Mouse (Mus musculus) midbrain, embryonic 10.5 days (tissue): ENCODE data around the gene Tnni2. TPM values are rescaled to one million over a fixed set of nuclear protein-coding genes. Genes with fewer than 3 reads are reported as not detected.

Experiments
- DNase-seq: peaks from one replicate; pipeline ENCODE4 v3.0.0-alpha.2; 2017; ENCODE audit warnings: low spot score
- H3K27ac ChIP-seq: fragments of 300-500 bp; sonication (generic); replicated peaks from 2 replicates; pipeline ENCODE4 v1.5.1; 2016; ENCODE audit warnings: mild to moderate bottlenecking
- H3K27me3 ChIP-seq: fragments of 300-500 bp; sonication (generic); 2 replicates; pipeline ENCODE4 v1.6.1; 2016; ENCODE audit warnings: low read depth, mild to moderate bottlenecking; ENCODE audit not compliant: poor library complexity, severe bottlenecking
- H3K36me3 ChIP-seq: fragments of 300-500 bp; sonication (generic); 2 replicates; pipeline ENCODE4 v1.6.1; 2016; ENCODE audit warnings: mild to moderate bottlenecking, moderate library complexity
- H3K4me1 ChIP-seq: fragments of 300-500 bp; sonication (generic); 2 replicates; pipeline ENCODE4 v1.6.1; 2016
- H3K4me3 ChIP-seq: fragments of 300-500 bp; sonication (generic); 2 replicates; pipeline ENCODE4 v1.5.1; 2016; ENCODE audit warnings: mild to moderate bottlenecking, moderate library complexity
- H3K9me3 ChIP-seq: fragments of 300-500 bp; sonication (generic); replicated peaks from 2 replicates; pipeline ENCODE4 v1.6.1; 2016; ENCODE audit warnings: mild to moderate bottlenecking
- WGBS: fragments of 180-500 bp; shearing (Covaris S2); methylation state at CpG from one replicate; pipeline ENCODE4 v1.1.7; 2016; 5-methylcytosine and 5-hydroxymethylcytosine counted together
- polyA plus RNA-seq: library from polyadenylated mRNA; unstranded; fragments of >200 nt; fragmentation: Nextera tagmentation; extraction: Ambion mirVana; gene quantifications from 2 replicates; pipeline ENCODE4 v1.2.1, GENCODE M21; 2016

Tnni2 gene
- polyA plus RNA-seq, 1 experiment from 2014 or later, result 1.5 TPM

GRCm38 (mm10) chr7:142454706-142455105 lies 13.1 kb downstream of the Tnni2 start:
- Histone ChIP-seq H3K9me3 (no peaks in the 10 kb centered on the region), H3K4me1 (peaks cover 41% of the 10 kb centered on the region), H3K36me3 (no peaks in the 10 kb centered on the region), H3K27me3 (no peaks in the 10 kb centered on the region), H3K4me3 (no peak overlapping the region), H3K27ac (peak overlapping the region; percentile 69)
- no peak for DNase-seq
- WGBS, result 26% methylated on average over 1 of the region's 1 CpGs

DNA sequence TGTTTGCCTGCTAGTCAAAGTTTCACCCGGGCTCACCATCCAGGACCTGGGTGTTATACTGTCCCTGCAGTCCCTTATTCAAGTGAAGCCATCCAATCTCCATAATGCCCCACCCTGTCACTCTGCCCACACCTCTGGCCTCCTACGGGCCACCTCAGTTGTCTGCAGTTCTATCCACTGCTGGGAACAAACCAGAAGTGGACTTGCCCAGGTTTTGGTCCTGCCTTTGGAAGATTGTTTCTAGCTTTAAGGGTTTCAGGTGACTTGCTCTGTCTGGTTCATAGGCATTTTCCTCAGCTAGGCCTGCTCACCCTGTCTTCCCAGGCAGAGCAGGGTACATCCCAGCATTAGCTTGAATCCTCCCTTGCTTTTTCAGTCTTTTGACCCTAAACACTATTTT lies 13.6 kb downstream of the Tnni2 start:
- DNase-seq, result no peak
- no peaks in the 10 kb centered on the region for H3K27me3 ChIP-seq
- no peaks in the 10 kb centered on the region for H3K9me3 ChIP-seq
- peak overlapping the region; percentile 69 for H3K27ac ChIP-seq
- H3K4me3 ChIP-seq, result no peak overlapping the region
- H3K36me3 ChIP-seq, result no peaks in the 10 kb centered on the region
- 63% methylated on average over 2 of the region's 2 CpGs for WGBS
- peaks cover 41% of the 10 kb centered on the region for H3K4me1 ChIP-seq

- no peak for DNase-seq
- Histone ChIP-seq H3K9me3 (no peaks in the 10 kb centered on the region), H3K27ac (peak overlapping the region; percentile 84), H3K36me3 (no peaks in the 10 kb centered on the region), H3K27me3 (no peaks in the 10 kb centered on the region), H3K4me1 (peaks cover 41% of the 10 kb centered on the region), H3K4me3 (no peak overlapping the region)
- 65% methylated on average over 3 of the region's 3 CpGs for WGBS
These were observed 15.2 kb downstream of the Tnni2 start for GRCm38 (mm10) chr7:142456806-142457205.

GRCm38 (mm10) chr7:142457227-142457811 lies 15.7 kb downstream of the Tnni2 start:
- 35% methylated on average over 3 of the region's 3 CpGs for WGBS

DNA sequence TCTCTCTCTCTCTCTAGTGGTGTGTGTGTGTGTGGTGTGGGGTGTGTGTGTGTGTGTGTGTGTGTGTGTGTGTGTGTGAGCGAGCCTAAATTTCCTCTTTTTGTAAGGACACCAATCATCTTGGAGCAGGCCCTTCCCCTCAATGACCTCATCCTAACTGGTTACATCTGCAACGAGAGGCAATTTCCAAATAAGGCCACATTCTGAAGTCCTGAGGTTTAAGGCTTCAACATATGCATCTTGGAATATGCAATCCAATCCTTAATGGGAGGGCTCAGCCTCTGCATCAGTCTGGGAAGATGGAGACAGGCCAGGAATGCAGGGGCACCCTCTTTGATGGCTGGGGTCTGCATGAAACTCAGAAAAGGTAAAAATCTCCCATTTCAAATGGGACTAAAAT lies 16.4 kb downstream of the Tnni2 start:
- Histone ChIP-seq H3K4me1 (peaks cover 41% of the 10 kb centered on the region), H3K27ac (peak overlapping the region; percentile 84), H3K4me3 (no peak overlapping the region), H3K27me3 (no peaks in the 10 kb centered on the region), H3K36me3 (no peaks in the 10 kb centered on the region), H3K9me3 (no peaks in the 10 kb centered on the region)
- no peak for DNase-seq
- WGBS, result 59% methylated on average over 2 of the region's 2 CpGs

More at GRCm38 (mm10) chr7:142457227-142457811, 15.7 kb downstream of the Tnni2 start:
- H3K36me3 ChIP-seq, result no peaks in the 10 kb centered on the region
- no peaks in the 10 kb centered on the region for H3K9me3 ChIP-seq
- H3K27me3 ChIP-seq, result no peaks in the 10 kb centered on the region
- H3K27ac ChIP-seq, result peak overlapping the region; percentile 84
- H3K4me3 ChIP-seq, result no peak overlapping the region
- no peak for DNase-seq
- H3K4me1 ChIP-seq, result peaks cover 41% of the 10 kb centered on the region

DNA sequence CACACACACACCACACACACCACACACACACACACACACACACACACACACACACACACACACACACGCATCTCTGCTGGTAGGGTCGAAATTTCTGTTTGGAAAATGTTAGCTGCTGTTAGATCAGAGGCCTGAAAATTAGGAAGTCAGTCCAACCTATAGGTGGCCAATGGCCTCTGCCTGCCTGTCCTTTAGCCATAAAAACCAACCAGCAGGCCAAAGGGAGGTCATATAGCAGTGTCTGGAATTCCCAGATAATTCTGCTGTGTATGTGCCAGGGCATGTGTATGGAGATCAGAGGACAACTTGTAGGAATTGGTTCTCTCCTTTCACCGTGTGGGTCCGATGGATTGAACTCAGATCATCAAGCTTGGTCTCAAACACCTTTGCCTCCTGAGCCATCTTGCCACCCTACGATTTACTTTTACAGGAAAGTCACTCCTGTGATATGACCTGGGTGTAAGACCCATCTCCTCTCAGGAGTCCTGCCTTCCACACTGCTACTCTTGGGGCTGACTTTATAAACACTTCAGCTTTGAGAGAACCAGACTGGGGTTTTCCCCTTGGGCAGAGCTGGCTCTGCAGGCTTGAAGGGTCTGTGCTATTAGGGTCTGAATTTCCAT lies 17.2 kb downstream of the Tnni2 start:
- Histone ChIP-seq H3K27me3 (no peaks in the 10 kb centered on the region), H3K9me3 (no peaks in the 10 kb centered on the region), H3K4me3 (no peak overlapping the region), H3K27ac (peak overlapping the region; percentile 84), H3K4me1 (peaks cover 39% of the 10 kb centered on the region), H3K36me3 (no peaks in the 10 kb centered on the region)
- 87% methylated on average over 5 of the region's 5 CpGs for WGBS
- DNase-seq, result no peak

GRCm38 (mm10) chr7:142459299-142459691 lies 17.7 kb downstream of the Tnni2 start:
- no peak overlapping the region; the same call in none of the 2 replicates for H3K27ac ChIP-seq
- 95% methylated on average over 2 of the region's 2 CpGs for WGBS

DNA sequence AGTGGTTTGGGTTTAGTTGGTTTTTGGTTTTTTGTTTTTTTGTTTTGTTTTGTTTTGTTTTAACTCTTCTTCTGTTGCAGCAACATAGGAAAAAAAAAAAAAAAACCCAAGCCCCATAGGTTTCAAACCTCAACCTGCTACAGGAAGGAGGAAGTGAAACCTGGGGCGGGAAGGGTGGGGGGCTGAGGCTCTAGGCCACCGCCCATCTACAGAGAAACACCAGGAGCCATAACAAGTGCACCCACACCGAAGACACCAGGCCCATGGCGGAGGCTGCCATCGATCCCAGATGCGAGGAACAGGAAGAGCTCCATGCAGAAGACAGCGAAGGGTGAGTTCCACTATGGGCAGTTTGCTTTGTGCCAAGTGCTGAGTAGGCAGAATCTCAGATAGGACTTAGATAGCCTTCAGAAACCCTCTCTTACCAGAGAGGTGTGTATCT lies 19.0 kb downstream of the Tnni2 start, which contains the start of gene Lsp1:
Gene Lsp1, plus strand, starts transcription at position 174 of the 442 bp plus-strand sequence.
- Histone ChIP-seq H3K9me3 (no peaks in the 10 kb centered on the region), H3K4me3 (no peak within 1 kb of the TSS), H3K27ac (no peak within 1 kb of the TSS; the same call in 1 of the 2 replicates), H3K36me3 (no peaks in the 10 kb centered on the region), H3K4me1 (peaks cover 25% of the 10 kb centered on the region), H3K27me3 (no peaks in the 10 kb centered on the region; the same call in 1 of the 2 replicates)
- DNase-seq, result no peak
- 90% methylated on average over 7 of the region's 7 CpGs for WGBS

More at GRCm38 (mm10) chr7:142459299-142459691, 17.7 kb downstream of the Tnni2 start:
- H3K4me1 ChIP-seq, result peaks cover 39% of the 10 kb centered on the region
- H3K27me3 ChIP-seq, result no peaks in the 10 kb centered on the region
- no peak overlapping the region for H3K4me3 ChIP-seq
- H3K9me3 ChIP-seq, result no peaks in the 10 kb centered on the region
- no peaks in the 10 kb centered on the region for H3K36me3 ChIP-seq
- DNase-seq, result no peak

GRCm38 (mm10) chr7:142461446-142461845 lies 19.8 kb downstream of the Tnni2 start:
- Histone ChIP-seq H3K36me3 (no peaks in the 10 kb centered on the region), H3K27ac (no peak overlapping the region), H3K9me3 (no peaks in the 10 kb centered on the region), H3K4me1 (peaks cover 17% of the 10 kb centered on the region), H3K27me3 (no peaks in the 10 kb centered on the region; the same call in 1 of the 2 replicates), H3K4me3 (no peak overlapping the region)
- no peak for DNase-seq
- 92% methylated on average over 2 of the region's 2 CpGs for WGBS

- H3K27ac ChIP-seq, result peak overlapping the region; percentile 46
- WGBS, result 87% methylated on average over 6 of the region's 6 CpGs
- H3K4me1 ChIP-seq, result peaks cover 10% of the 10 kb centered on the region
- no peaks in the 10 kb centered on the region for H3K9me3 ChIP-seq
- no peak for DNase-seq
- H3K27me3 ChIP-seq, result no peaks in the 10 kb centered on the region; the same call in 1 of the 2 replicates
- no peak overlapping the region for H3K4me3 ChIP-seq
- H3K36me3 ChIP-seq, result no peaks in the 10 kb centered on the region
These were observed 20.6 kb downstream of the Tnni2 start for GRCm38 (mm10) chr7:142462190-142462589.

DNA sequence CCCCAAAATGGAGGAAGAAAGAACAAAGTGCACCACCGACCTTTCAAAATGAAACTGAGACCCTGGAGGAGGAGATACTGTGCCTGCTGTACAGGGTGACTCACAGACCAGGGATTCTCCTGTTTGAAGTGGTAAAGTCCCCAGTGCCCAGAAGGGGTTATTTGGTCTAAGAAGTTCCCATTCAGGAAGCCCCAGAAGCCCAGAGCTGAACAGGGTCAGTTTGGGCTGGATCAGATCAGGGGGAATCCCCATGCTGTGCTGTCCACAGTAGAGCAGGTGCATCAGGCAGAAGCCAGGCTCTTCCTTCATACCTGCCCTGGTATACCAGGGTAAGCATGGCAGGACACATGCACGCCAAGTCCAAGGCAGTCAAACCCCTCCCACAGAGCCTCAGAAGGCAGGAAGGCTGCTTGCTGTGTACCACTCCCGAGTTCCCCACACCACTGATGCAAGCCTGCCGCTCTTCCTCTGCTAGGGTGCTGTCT lies 21.0 kb downstream of the Tnni2 start:
- no peaks in the 10 kb centered on the region; the same call in 1 of the 2 replicates for H3K27me3 ChIP-seq
- no peak for DNase-seq
- peaks cover 6% of the 10 kb centered on the region for H3K4me1 ChIP-seq
- H3K36me3 ChIP-seq, result no peaks in the 10 kb centered on the region
- H3K9me3 ChIP-seq, result no peaks in the 10 kb centered on the region
- WGBS, result 78% methylated on average over 4 of the region's 4 CpGs
- peak overlapping the region; percentile 46; the same call in 1 of the 2 replicates for H3K27ac ChIP-seq
- H3K4me3 ChIP-seq, result no peak overlapping the region

DNA sequence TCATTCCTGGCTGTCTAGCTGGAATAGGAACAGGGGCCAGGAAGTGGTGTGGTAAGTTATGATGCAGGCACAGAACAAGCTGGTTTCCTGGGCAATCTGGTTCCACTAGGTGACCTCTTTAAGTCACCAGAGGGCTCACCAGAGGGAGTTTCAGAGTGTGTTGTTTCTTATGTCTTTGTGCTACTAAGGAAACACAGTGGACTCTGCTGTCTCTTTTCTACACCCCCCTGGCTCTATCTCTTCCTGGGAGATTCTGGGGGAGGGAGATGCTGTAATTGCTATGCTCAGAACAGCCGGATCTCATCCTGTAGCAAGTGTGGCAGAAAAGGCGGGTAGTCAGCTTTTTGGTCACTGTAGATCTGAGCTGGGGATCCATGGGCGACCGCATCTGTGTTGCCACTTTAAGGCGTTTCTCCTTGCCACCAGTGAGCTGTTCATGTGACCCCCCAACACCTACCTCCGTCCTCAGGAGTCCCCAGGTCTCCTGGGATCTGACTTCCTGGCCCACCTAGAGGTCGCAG lies 28.6 kb downstream of the Tnni2 start:
- H3K4me3 ChIP-seq, result no peak overlapping the region
- H3K27ac ChIP-seq, result peak overlapping the region; percentile 90
- H3K36me3 ChIP-seq, result no peaks in the 10 kb centered on the region
- H3K9me3 ChIP-seq, result no peaks in the 10 kb centered on the region
- peaks cover 7% of the 10 kb centered on the region; the same call in 1 of the 2 replicates for H3K27me3 ChIP-seq
- peaks cover 35% of the 10 kb centered on the region for H3K4me1 ChIP-seq
- DNase-seq, result no peak
- WGBS, result 86% methylated on average over 7 of the region's 7 CpGs
